Mouse (Mus musculus): ENCODE data around the gene Soat2. TPM values are rescaled to one million over a fixed set of nuclear protein-coding genes. Genes with fewer than 3 reads are reported as not detected.

Soat2 gene
- total and polyA plus RNA-seq, 2 experiments from 2014 or later: 0.06 TPM; not detected in 1

GRCm38 (mm10) chr15:102204674-102205505 lies 54.6 kb downstream of the Soat2 start, which contains the start of gene Csad:
Gene Csad (minus strand): TSS chr15:102204724.
- peak within 1 kb of the TSS; percentile 88 for H3K9ac ChIP-seq (replicated peaks; ENCODE audit: low read length, poor library complexity, severe bottlenecking)
- H3K4me1 ChIP-seq (ENCODE audit: insufficient read depth, low read length): peaks cover 13% of the 10 kb centered on the region; the same call in 1 of the 2 replicates
- no peak for TF ChIP-seq CTCF (IDR thresholded peaks at IDR 0.05)
- peak within 1 kb of the TSS; percentile 69 for H3K4me2 ChIP-seq (ENCODE audit: low read depth, low read length, poor library complexity, severe bottlenecking)
- H3K4me3 ChIP-seq (ENCODE audit: low read depth, low read length): peak within 1 kb of the TSS; percentile 81
- no peaks in the 10 kb centered on the region for H3K27me3 ChIP-seq (ENCODE audit: insufficient read depth, low read length)
- H3K36me3 ChIP-seq (ENCODE audit: insufficient read depth, low read length): peaks cover 17% of the 10 kb centered on the region
- H3K9me3 ChIP-seq (ENCODE audit: low read length): no peaks in the 10 kb centered on the region
- ATAC-seq (ENCODE audit: low FRiP score): no peak
- DNase-seq (ENCODE audit: low spot score): no peak
- 54% methylated on average over 19 of the region's 19 CpGs for WGBS
- peak within 1 kb of the TSS; percentile 99 for H3K27ac ChIP-seq (ENCODE audit: low read depth, low read length)

GRCm38 (mm10) chr15:102205779-102206178 lies 55.5 kb downstream of the Soat2 start:
- H3K27ac ChIP-seq (ENCODE audit: low read depth, low read length): peak overlapping the region; percentile 43; the same call in 1 of the 2 replicates
- WGBS: 37% methylated on average over 8 of the region's 8 CpGs
- DNase-seq (ENCODE audit: low spot score): peak; percentile 89
- peaks cover 25% of the 10 kb centered on the region for H3K36me3 ChIP-seq (ENCODE audit: insufficient read depth, low read length)
- H3K4me1 ChIP-seq (ENCODE audit: insufficient read depth, low read length): peaks cover 13% of the 10 kb centered on the region; the same call in 1 of the 2 replicates
- H3K27me3 ChIP-seq (ENCODE audit: insufficient read depth, low read length): no peaks in the 10 kb centered on the region
- peak overlapping the region; percentile 81 for H3K4me3 ChIP-seq (ENCODE audit: low read depth, low read length)
- no peak for ATAC-seq (ENCODE audit: low FRiP score)
- H3K4me2 ChIP-seq (ENCODE audit: low read depth, low read length, poor library complexity, severe bottlenecking): peak overlapping the region; percentile 69
- H3K9ac ChIP-seq (replicated peaks; ENCODE audit: low read length, poor library complexity, severe bottlenecking): peak overlapping the region; percentile 54
- H3K9me3 ChIP-seq (ENCODE audit: low read length): no peaks in the 10 kb centered on the region
- no peak for TF ChIP-seq CTCF (IDR thresholded peaks at IDR 0.05)

DNA sequence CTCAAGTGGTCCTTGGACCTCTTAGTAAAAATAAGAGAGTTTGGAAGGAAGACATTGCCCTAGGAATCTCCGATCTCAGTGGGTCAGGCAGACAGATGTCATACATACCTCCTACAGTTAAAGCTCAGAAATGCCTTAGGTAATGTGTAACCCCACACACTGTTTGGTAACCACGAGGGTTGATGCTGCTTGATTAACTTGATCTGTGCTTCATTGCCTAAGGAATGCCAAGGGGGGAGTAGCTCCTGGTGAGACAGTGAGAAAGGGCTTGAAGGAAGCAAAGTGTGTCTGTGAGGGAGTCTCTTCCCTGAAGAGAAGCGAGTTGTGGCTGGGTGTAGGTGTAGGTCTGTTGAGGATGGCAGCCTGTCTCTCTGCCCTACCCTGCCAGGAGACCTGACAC lies 57.0 kb downstream of the Soat2 start:
- ATAC-seq (ENCODE audit: low FRiP score): no peak
- DNase-seq (ENCODE audit: low spot score): no peak
- 82% methylated on average over 3 of the region's 3 CpGs for WGBS
- Histone ChIP-seq H3K27ac (ENCODE audit: low read depth, low read length) (no peak overlapping the region), H3K4me1 (ENCODE audit: insufficient read depth, low read length) (peaks cover 13% of the 10 kb centered on the region; the same call in 1 of the 2 replicates), H3K27me3 (ENCODE audit: insufficient read depth, low read length) (no peaks in the 10 kb centered on the region), H3K9me3 (ENCODE audit: low read length) (no peaks in the 10 kb centered on the region), H3K4me3 (ENCODE audit: low read depth, low read length) (no peak overlapping the region), H3K4me2 (ENCODE audit: low read depth, low read length, poor library complexity, severe bottlenecking) (no peak overlapping the region), H3K36me3 (ENCODE audit: insufficient read depth, low read length) (peaks cover 33% of the 10 kb centered on the region), H3K9ac (replicated peaks; ENCODE audit: low read length, poor library complexity, severe bottlenecking) (no peak overlapping the region)
- no peak for TF ChIP-seq CTCF (IDR thresholded peaks at IDR 0.05)

DNA sequence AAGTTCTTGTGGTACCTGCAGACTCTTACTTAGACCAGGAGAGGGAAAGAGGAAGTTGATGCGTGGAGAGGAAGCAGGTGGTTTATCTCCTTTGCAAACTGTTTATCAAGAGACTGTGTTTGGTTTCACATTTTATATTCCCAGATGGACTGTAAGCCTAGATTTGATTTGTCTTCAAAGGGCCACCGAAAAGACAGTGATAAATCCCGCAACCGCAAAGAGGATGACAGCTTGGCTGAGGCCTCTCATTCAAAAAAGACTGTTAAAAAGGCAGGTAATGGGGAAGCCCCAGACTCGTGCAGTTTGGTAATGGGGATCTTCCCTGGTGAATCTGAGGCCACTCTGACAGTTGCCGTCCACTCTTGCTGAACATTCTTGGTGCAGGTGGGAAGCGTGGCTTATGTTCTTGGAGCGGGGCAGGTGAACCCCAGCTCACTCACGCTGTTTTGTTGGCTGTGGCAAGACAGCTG lies 57.8 kb downstream of the Soat2 start:
- H3K4me1 ChIP-seq (ENCODE audit: insufficient read depth, low read length): peaks cover 13% of the 10 kb centered on the region; the same call in 1 of the 2 replicates
- no peak for TF ChIP-seq CTCF (IDR thresholded peaks at IDR 0.05)
- H3K9ac ChIP-seq (replicated peaks; ENCODE audit: low read length, poor library complexity, severe bottlenecking): no peak overlapping the region
- no peak overlapping the region for H3K4me3 ChIP-seq (ENCODE audit: low read depth, low read length)
- no peak for DNase-seq (ENCODE audit: low spot score)
- H3K4me2 ChIP-seq (ENCODE audit: low read depth, low read length, poor library complexity, severe bottlenecking): no peak overlapping the region
- ATAC-seq (ENCODE audit: low FRiP score): no peak
- no peak overlapping the region for H3K27ac ChIP-seq (ENCODE audit: low read depth, low read length)
- WGBS: 91% methylated on average over 9 of the region's 9 CpGs
- peaks cover 41% of the 10 kb centered on the region for H3K36me3 ChIP-seq (ENCODE audit: insufficient read depth, low read length)
- no peaks in the 10 kb centered on the region for H3K9me3 ChIP-seq (ENCODE audit: low read length)
- no peaks in the 10 kb centered on the region for H3K27me3 ChIP-seq (ENCODE audit: insufficient read depth, low read length)

DNA sequence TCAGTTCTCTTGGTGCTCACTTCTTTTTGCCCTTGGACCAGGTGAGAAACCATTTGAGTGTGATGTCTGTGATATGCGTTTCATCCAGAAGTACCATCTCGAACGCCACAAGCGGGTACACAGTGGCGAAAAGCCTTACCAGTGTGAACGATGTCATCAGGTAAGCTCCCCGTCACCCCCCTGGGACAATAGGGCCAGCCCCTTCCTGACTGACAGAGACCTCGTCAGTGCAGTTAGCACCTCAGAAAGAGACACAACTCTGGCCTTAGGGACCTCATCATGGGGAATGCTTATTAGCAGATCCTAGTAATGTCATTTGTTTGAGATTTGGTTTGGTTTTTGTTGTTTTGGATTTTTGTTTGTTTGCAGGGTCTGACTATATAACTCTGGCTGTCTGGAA lies 58.8 kb downstream of the Soat2 start:
- Histone ChIP-seq H3K4me3 (ENCODE audit: low read depth, low read length) (no peak overlapping the region), H3K4me1 (ENCODE audit: insufficient read depth, low read length) (peaks cover 13% of the 10 kb centered on the region; the same call in 1 of the 2 replicates), H3K27me3 (ENCODE audit: insufficient read depth, low read length) (no peaks in the 10 kb centered on the region), H3K9ac (replicated peaks; ENCODE audit: low read length, poor library complexity, severe bottlenecking) (no peak overlapping the region), H3K36me3 (ENCODE audit: insufficient read depth, low read length) (peaks cover 50% of the 10 kb centered on the region), H3K4me2 (ENCODE audit: low read depth, low read length, poor library complexity, severe bottlenecking) (no peak overlapping the region), H3K9me3 (ENCODE audit: low read length) (no peaks in the 10 kb centered on the region), H3K27ac (ENCODE audit: low read depth, low read length) (no peak overlapping the region)
- no peak for TF ChIP-seq CTCF (IDR thresholded peaks at IDR 0.05)
- 92% methylated on average over 8 of the region's 8 CpGs for WGBS
- DNase-seq (ENCODE audit: low spot score) (no peak), ATAC-seq (ENCODE audit: low FRiP score) (no peak)

GRCm38 (mm10) chr15:102210816-102211215 lies 60.5 kb downstream of the Soat2 start:
- 0 out of 2 replicates have a peak, but pooled peaks cover 2% of the 10 kb centered on the region for H3K4me1 ChIP-seq (ENCODE audit: insufficient read depth, low read length)
- no peaks in the 10 kb centered on the region for H3K9me3 ChIP-seq (ENCODE audit: low read length)
- no peak overlapping the region for H3K9ac ChIP-seq (replicated peaks; ENCODE audit: low read length, poor library complexity, severe bottlenecking)
- ATAC-seq (ENCODE audit: low FRiP score) (no peak), DNase-seq (ENCODE audit: low spot score) (no peak)
- 98% methylated on average over 4 of the region's 4 CpGs for whole genome bisulfite sequencing
- no peak overlapping the region for H3K4me2 ChIP-seq (ENCODE audit: low read depth, low read length, poor library complexity, severe bottlenecking)
- H3K36me3 ChIP-seq (ENCODE audit: insufficient read depth, low read length): peaks cover 57% of the 10 kb centered on the region
- no peaks in the 10 kb centered on the region for H3K27me3 ChIP-seq (ENCODE audit: insufficient read depth, low read length)
- TF ChIP-seq CTCF (IDR thresholded peaks at IDR 0.05): no peak
- no peak overlapping the region for H3K4me3 ChIP-seq (ENCODE audit: low read depth, low read length)
- no peak overlapping the region for H3K27ac ChIP-seq (ENCODE audit: low read depth, low read length)

Measured in midbrain, postnatal 0 days (tissue).